Mouse (Mus musculus) kidney, embryonic 16.5 days (tissue): ENCODE measurements around the gene Samd4b. TPM values are rescaled to one million over a fixed set of nuclear protein-coding genes. Genes with fewer than 3 reads are reported as not detected.

Experiments used
- ATAC-seq: fragments of 200-750 bp; cut with Nextera tagmentation; 2 replicates; pipeline ENCODE4 v1.8.0; 2017; ENCODE audit warnings: moderate TSS enrichment; ENCODE audit not compliant: low FRiP score, low TSS enrichment
- H3K27ac ChIP-seq: fragments of 300-500 bp; sonication (generic); 2 replicates; pipeline ENCODE4 v1.5.1; 2014; ENCODE audit warnings: low read length
- H3K27me3 ChIP-seq: fragments of 300-500 bp; sonication (generic); 2 replicates; pipeline ENCODE4 v1.6.1; 2014; ENCODE audit warnings: low read length, control low read depth, mixed read lengths; ENCODE audit not compliant: insufficient read depth
- H3K36me3 ChIP-seq: fragments of 300-500 bp; sonication (generic); 2 replicates; pipeline ENCODE4 v1.6.1; 2014; ENCODE audit warnings: low read length, control low read depth, mixed read lengths; ENCODE audit not compliant: insufficient read depth
- H3K4me1 ChIP-seq: fragments of 300-500 bp; sonication (generic); 2 replicates; pipeline ENCODE4 v1.6.1; 2014; ENCODE audit warnings: low read length, control low read depth, mixed read lengths; ENCODE audit not compliant: insufficient read depth
- H3K4me2 ChIP-seq: fragments of 300-500 bp; sonication (generic); replicated peaks from 2 replicates; pipeline ENCODE4 v1.6.1; 2014; ENCODE audit warnings: low read depth, low read length
- H3K4me3 ChIP-seq: fragments of 300-500 bp; sonication (generic); 2 replicates; pipeline ENCODE4 v1.5.1; 2014; ENCODE audit warnings: mild to moderate bottlenecking, low read length
- H3K9ac ChIP-seq: fragments of 300-500 bp; sonication (generic); replicated peaks from 2 replicates; pipeline ENCODE4 v1.6.1; 2014; ENCODE audit warnings: low read length
- H3K9me3 ChIP-seq: fragments of 300-500 bp; sonication (generic); 2 replicates; pipeline ENCODE4 v1.6.1; 2016; ENCODE audit warnings: low read length, control low read depth
- WGBS: fragments of 180-500 bp; shearing (Covaris S2); extraction: QIAGEN DNeasy Blood & Tissue Kit; methylation state at CpG from one replicate; pipeline ENCODE4 v1.1.7; 2014; 5-methylcytosine and 5-hydroxymethylcytosine counted together
- polyA plus RNA-seq: library from polyadenylated mRNA; unstranded; fragments of >200 nt; fragmentation: Nextera tagmentation; extraction: Ambion mirVana; gene quantifications from 2 replicates; pipeline ENCODE4 v1.2.1, GENCODE M21; 2015

The Samd4b gene
- polyA plus RNA-seq, 1 experiment from 2014 or later = 20.7 TPM

DNA sequence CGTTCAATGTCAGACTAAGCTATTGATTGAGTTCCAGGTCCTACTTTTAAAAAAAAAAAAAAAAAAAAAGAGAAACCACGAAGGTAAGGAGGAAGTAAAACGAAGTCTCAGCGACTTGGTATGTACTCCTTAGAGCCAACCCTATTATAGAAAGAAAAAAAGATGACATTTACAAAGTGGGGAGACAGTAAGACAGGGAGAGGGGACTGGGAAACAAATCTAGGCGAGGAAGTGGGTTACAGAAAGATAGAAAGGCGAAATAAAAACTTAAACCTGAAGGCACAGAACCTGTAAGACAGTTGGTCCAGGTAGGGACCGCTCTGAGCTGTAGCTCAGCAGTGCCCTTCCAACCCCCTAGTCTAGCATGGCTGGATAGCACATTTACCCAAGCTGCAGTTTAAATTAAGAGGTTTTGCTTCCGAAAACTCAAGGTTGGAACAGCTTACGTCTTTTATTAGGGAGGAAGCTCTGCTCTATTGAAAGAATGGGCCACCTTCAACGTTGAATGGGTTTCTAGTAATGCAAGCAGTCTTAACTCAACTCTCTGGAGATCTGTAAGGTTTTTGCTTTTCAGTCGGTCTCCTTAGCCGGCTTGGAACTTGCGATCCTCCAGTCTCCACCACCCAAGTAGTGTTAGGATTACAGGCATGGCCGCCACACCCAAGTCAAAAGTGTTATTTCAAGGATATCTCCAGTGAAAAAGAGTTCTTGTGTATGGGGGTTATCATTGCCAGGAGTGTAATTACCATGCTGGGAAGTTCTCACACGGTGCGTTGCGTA is 217.5 kb downstream of the Samd4b start, which contains the start of gene Zfp36:
Gene Zfp36, minus strand, starts transcription at position 17 of the 780 bp plus-strand sequence.
- Histone ChIP-seq H3K36me3 (peaks cover 10% of the 10 kb centered on the region; the same call in 1 of the 2 replicates), H3K9ac (peak within 1 kb of the TSS; percentile 84), H3K27ac (peak within 1 kb of the TSS; percentile 100), H3K4me2 (peak within 1 kb of the TSS; percentile 81), H3K9me3 (no peaks in the 10 kb centered on the region), H3K4me3 (peak within 1 kb of the TSS; percentile 80), H3K27me3 (no peaks in the 10 kb centered on the region), H3K4me1 (peaks cover 62% of the 10 kb centered on the region)
- no peak for ATAC-seq
- WGBS = 51% methylated on average over 17 of the region's 17 CpGs

- WGBS = 1% methylated on average over 53 of the region's 53 CpGs
These were observed 218.9 kb downstream of the Samd4b start for GRCm38 (mm10) chr7:28378769-28379651.

DNA sequence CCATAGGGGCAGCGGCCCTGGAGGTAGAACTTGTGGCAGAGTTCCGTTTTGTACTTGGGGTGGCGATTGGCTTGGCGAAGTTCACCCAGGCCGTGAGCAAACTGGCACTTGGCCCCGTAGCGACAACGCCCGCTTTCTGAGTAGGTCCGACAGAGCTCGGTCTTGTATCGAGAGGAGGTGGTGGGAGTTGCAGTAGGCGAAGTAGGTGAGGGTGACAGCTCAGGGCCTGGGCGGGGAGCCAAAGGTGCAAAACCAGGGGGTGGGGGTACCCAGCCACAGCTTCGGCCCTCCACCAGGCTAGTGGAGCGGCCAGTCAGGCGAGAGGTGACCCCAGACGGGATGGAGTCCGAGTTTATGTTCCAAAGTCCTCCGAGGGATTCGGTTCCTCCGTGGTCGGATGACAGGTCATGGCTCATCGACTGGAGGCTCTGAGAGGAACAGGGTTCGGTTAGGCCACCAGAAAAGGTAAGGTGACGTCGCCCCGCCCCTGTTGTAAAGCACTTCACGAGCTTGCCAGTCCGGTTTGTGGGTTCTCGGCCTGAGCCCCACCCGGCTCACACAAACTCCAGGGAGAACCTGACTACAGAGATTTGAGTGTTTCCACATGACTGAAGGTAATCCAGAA is 219.8 kb downstream of the Samd4b start:
- no peaks in the 10 kb centered on the region for H3K27me3 ChIP-seq
- WGBS = 12% methylated on average over 32 of the region's 32 CpGs
- no peaks in the 10 kb centered on the region for H3K9me3 ChIP-seq
- H3K4me1 ChIP-seq = peaks cover 76% of the 10 kb centered on the region
- peak overlapping the region; percentile 80 for H3K4me3 ChIP-seq
- H3K9ac ChIP-seq = peak overlapping the region; percentile 84
- peak overlapping the region; percentile 98 for H3K27ac ChIP-seq
- peak overlapping the region; percentile 81 for H3K4me2 ChIP-seq
- ATAC-seq = no peak
- H3K36me3 ChIP-seq = 0 out of 2 replicates have a peak, but pooled peaks cover 7% of the 10 kb centered on the region

More at GRCm38 (mm10) chr7:28378769-28379651, 218.9 kb downstream of the Samd4b start:
- H3K4me1 ChIP-seq = peaks cover 73% of the 10 kb centered on the region
- H3K36me3 ChIP-seq = 0 out of 2 replicates have a peak, but pooled peaks cover 7% of the 10 kb centered on the region
- peak overlapping the region; percentile 98 for H3K27ac ChIP-seq
- H3K27me3 ChIP-seq = no peaks in the 10 kb centered on the region
- H3K4me3 ChIP-seq = peak overlapping the region; percentile 80
- peak overlapping the region; percentile 81 for H3K4me2 ChIP-seq
- H3K9me3 ChIP-seq = no peaks in the 10 kb centered on the region
- peak; percentile 47 for ATAC-seq
- H3K9ac ChIP-seq = peak overlapping the region; percentile 84

GRCm38 (mm10) chr7:28377190-28378065 is 220.5 kb downstream of the Samd4b start:
- Histone ChIP-seq H3K27ac (peak overlapping the region; percentile 98), H3K9me3 (no peaks in the 10 kb centered on the region), H3K27me3 (no peaks in the 10 kb centered on the region), H3K4me3 (peak overlapping the region; percentile 80), H3K9ac (peak overlapping the region; percentile 84), H3K4me1 (peaks cover 68% of the 10 kb centered on the region), H3K36me3 (0 out of 2 replicates have a peak, but pooled peaks cover 7% of the 10 kb centered on the region), H3K4me2 (peak overlapping the region; percentile 81)
- 52% methylated on average over 18 of the region's 18 CpGs for WGBS
- no peak for ATAC-seq

- Histone ChIP-seq H3K4me3 (peak overlapping the region; percentile 80), H3K27ac (peak overlapping the region; percentile 100), H3K4me1 (peaks cover 56% of the 10 kb centered on the region), H3K9ac (peak overlapping the region; percentile 84), H3K36me3 (0 out of 2 replicates have a peak, but pooled peaks cover 7% of the 10 kb centered on the region), H3K27me3 (no peaks in the 10 kb centered on the region), H3K9me3 (no peaks in the 10 kb centered on the region), H3K4me2 (peak overlapping the region; percentile 81)
- no peak for ATAC-seq
- 3% methylated on average over 30 of the region's 30 CpGs for WGBS
These were observed 221.8 kb downstream of the Samd4b start for GRCm38 (mm10) chr7:28376011-28376771.

GRCm38 (mm10) chr7:28375176-28375921 is 222.6 kb downstream of the Samd4b start:
- Histone ChIP-seq H3K27me3 (no peaks in the 10 kb centered on the region), H3K4me3 (peak overlapping the region; percentile 80), H3K4me1 (peaks cover 53% of the 10 kb centered on the region), H3K9me3 (no peaks in the 10 kb centered on the region), H3K9ac (peak overlapping the region; percentile 84), H3K27ac (peak overlapping the region; percentile 100), H3K36me3 (0 out of 2 replicates have a peak, but pooled peaks cover 7% of the 10 kb centered on the region), H3K4me2 (peak overlapping the region; percentile 81)
- whole genome bisulfite sequencing = 1% methylated on average over 30 of the region's 36 CpGs
- ATAC-seq = peak; percentile 55

DNA sequence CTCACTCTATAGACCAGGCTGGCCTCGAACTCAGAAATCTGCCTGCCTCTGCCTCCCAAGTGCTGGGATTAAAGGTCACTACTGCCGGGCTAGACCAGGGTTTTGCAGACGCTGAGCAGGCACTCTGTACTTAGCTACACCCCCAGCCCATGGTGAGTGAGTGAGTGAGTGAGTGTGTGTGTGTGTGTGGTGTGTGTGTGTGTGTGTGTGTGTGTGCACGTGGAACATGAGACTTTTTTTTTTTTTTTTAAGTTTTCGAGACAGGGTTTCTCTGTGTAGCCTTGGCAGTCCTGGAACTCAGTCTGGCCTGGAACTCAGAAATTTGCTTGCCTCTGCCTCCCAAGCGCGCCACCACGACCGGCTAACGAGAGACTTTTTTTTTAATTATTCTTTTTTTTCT is 223.3 kb downstream of the Samd4b start:
- H3K27me3 ChIP-seq = no peaks in the 10 kb centered on the region
- peak overlapping the region; percentile 84 for H3K9ac ChIP-seq
- WGBS = 74% methylated on average over 10 of the region's 10 CpGs
- peaks cover 57% of the 10 kb centered on the region for H3K4me1 ChIP-seq
- H3K9me3 ChIP-seq = no peaks in the 10 kb centered on the region
- H3K27ac ChIP-seq = peak overlapping the region; percentile 100
- H3K4me3 ChIP-seq = peak overlapping the region; percentile 80
- no peak for ATAC-seq
- H3K4me2 ChIP-seq = peak overlapping the region; percentile 81
- H3K36me3 ChIP-seq = peaks cover 13% of the 10 kb centered on the region
